Mouse (Mus musculus) hindbrain, embryonic 11.5 days (tissue): ENCODE results near the gene Myo10. TPM values are rescaled to one million over a fixed set of nuclear protein-coding genes. Genes with fewer than 3 reads are reported as not detected.

Experiments used
- ATAC-seq: fragments of 200-750 bp; cut with Nextera tagmentation; 2 replicates; pipeline ENCODE4 v1.8.0; 2017; ENCODE audit warnings: mild to moderate bottlenecking, moderate TSS enrichment, moderate library complexity; ENCODE audit not compliant: low FRiP score
- DNase-seq: peaks from one replicate; pipeline ENCODE4 v3.0.0-alpha.2; 2015; ENCODE audit warnings: low spot score
- H3K27ac ChIP-seq: fragments of 300-500 bp; sonication (generic); 2 replicates; pipeline ENCODE4 v1.5.1; 2014; ENCODE audit warnings: mild to moderate bottlenecking, low read depth, low read length
- H3K27me3 ChIP-seq: fragments of 300-500 bp; sonication (generic); 2 replicates; pipeline ENCODE4 v1.6.1; 2014; ENCODE audit warnings: mild to moderate bottlenecking, low read length, moderate library complexity, mixed read lengths; ENCODE audit not compliant: control insufficient read depth, insufficient read depth
- H3K36me3 ChIP-seq: fragments of 300-500 bp; sonication (generic); 2 replicates; pipeline ENCODE4 v1.6.1; 2014; ENCODE audit warnings: mild to moderate bottlenecking, low read length, moderate library complexity, mixed read lengths; ENCODE audit not compliant: control insufficient read depth, insufficient read depth
- H3K4me1 ChIP-seq: fragments of 300-500 bp; sonication (generic); replicated peaks from 2 replicates; pipeline ENCODE4 v1.6.1; 2014; ENCODE audit warnings: low read length, mixed read lengths; ENCODE audit not compliant: control insufficient read depth, insufficient read depth
- H3K4me2 ChIP-seq: fragments of 300-500 bp; sonication (generic); replicated peaks from 2 replicates; pipeline ENCODE4 v1.6.1; 2014; ENCODE audit warnings: mild to moderate bottlenecking, low read depth, low read length
- H3K4me3 ChIP-seq: fragments of 300-500 bp; sonication (generic); 2 replicates; pipeline ENCODE4 v1.5.1; 2014; ENCODE audit warnings: low read depth, low read length
- H3K9ac ChIP-seq: fragments of 300-500 bp; sonication (generic); 2 replicates; pipeline ENCODE4 v1.6.1; 2014; ENCODE audit warnings: low read depth, low read length
- H3K9me3 ChIP-seq: fragments of 300-500 bp; sonication (generic); 2 replicates; pipeline ENCODE4 v1.6.1; 2016; ENCODE audit warnings: low read length; ENCODE audit not compliant: control insufficient read depth
- WGBS: fragments of 180-500 bp; shearing (Covaris S2); extraction: QIAGEN DNeasy Blood & Tissue Kit; methylation state at CpG from one replicate; pipeline ENCODE4 v1.1.7; 2014; 5-methylcytosine and 5-hydroxymethylcytosine counted together
- polyA plus RNA-seq: library from polyadenylated mRNA; unstranded; fragments of >200 nt; fragmentation: Nextera tagmentation; extraction: Ambion mirVana; gene quantifications from 2 replicates; pipeline ENCODE4 v1.2.1, GENCODE M21; 2014

Gene Myo10
- polyA plus RNA-seq, 1 experiment from 2014 or later: 45.2 TPM

DNA sequence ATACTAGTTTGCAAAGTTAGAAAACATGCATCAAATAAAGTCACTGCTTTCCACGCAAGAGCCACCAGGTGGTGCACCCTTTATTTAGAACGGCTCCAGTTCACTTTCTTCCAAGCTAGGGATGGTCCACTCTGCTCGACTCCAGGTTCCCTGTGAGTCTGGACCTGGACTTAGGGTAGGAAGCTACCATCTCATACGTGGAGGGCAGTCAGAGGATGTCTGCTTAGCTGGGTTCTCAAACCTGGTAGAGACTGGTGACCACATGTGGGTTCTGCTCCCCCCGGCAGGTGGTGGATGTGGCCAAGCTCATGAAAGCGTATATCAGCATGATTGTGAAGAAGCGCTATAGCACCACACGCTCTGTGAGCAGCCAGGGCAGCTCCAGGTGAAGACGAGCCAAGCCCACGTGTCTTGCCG lies 189.5 kb downstream of the Myo10 start:
- WGBS: 92% methylated on average over 11 of the region's 11 CpGs
- DNase-seq (no peak), ATAC-seq (no peak)

DNA sequence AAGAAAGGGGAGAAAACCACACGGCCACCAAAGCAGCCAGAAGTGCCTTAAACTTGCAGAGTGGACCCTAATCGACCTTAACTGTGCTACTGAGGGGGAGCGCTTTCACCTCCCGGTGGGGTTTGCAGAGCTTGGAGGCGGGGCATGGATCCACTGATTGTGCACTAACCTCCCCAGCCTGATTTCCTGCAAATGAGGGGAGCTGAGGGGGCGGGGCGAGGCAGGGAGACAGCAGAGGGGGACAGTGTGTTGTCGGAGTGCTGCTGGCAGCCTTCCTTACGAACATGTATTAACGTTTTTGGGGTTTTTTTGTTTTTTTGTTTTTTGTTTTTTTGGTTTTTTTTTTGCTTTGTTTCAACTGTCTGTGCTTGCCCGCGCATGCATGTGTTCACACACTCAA lies 190.2 kb downstream of the Myo10 start:
- Histone ChIP-seq H3K36me3 (peaks cover 26% of the 10 kb centered on the region), H3K4me1 (no peaks in the 10 kb centered on the region), H3K9ac (no peak overlapping the region), H3K27ac (no peak overlapping the region), H3K4me2 (no peak overlapping the region), H3K4me3 (no peak overlapping the region), H3K9me3 (no peaks in the 10 kb centered on the region), H3K27me3 (no peaks in the 10 kb centered on the region)
- ATAC-seq (no peak), DNase-seq (no peak)
- 87% methylated on average over 12 of the region's 12 CpGs for WGBS

More for the DNA sequence above, 189.5 kb downstream of the Myo10 start:
- Histone ChIP-seq H3K27me3 (no peaks in the 10 kb centered on the region), H3K36me3 (peaks cover 29% of the 10 kb centered on the region), H3K27ac (no peak overlapping the region), H3K4me1 (no peaks in the 10 kb centered on the region), H3K9me3 (no peaks in the 10 kb centered on the region), H3K9ac (no peak overlapping the region), H3K4me2 (no peak overlapping the region), H3K4me3 (no peak overlapping the region)

DNA sequence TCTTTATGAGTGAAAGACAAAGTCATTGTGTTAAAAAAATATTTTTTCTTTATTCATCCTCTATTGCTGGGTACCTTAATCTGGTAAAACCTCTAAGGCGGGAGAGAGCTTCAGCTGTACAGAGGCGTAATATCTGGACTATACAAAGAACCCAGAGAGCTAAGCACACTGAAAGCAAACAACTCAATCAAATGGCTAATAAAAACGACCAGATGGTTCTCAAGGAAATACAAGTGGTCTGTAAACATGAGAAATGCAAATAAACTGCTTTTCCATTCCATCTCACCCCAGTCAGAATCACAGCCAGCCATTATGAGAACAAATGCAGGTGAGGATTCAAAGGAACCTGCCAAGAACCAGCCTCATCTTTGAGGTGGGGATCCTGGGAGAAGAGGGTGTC lies 192.2 kb downstream of the Myo10 start:
- Histone ChIP-seq H3K36me3 (peaks cover 19% of the 10 kb centered on the region), H3K9me3 (no peaks in the 10 kb centered on the region), H3K9ac (no peak overlapping the region), H3K4me2 (no peak overlapping the region), H3K4me3 (no peak overlapping the region), H3K27ac (no peak overlapping the region), H3K4me1 (no peaks in the 10 kb centered on the region), H3K27me3 (no peaks in the 10 kb centered on the region)
- no peak for ATAC-seq
- DNase-seq: no peak
- WGBS: 92% methylated on average over 3 of the region's 3 CpGs

DNA sequence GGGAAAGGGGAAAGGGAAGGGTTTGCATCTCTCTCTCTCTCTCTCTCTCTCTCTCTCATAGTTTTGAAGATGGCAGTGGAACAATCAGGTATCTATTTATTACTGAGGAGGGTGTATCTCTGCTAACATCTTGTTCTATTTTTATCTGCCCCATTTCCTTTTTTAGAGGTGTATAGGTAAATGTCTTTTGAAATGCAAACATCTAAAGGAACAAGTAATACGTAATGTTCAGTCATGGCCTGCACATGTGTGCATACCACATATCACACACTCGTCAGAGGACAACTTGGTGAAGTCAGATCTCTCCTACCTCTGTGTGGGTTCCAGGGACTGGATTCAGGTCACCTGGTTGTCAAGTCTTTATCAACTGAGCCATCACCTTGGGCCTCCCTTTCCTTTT lies 194.9 kb downstream of the Myo10 start:
- Histone ChIP-seq H3K27me3 (no peaks in the 10 kb centered on the region), H3K4me1 (no peaks in the 10 kb centered on the region), H3K27ac (no peak overlapping the region), H3K4me3 (no peak overlapping the region), H3K9me3 (no peaks in the 10 kb centered on the region), H3K9ac (no peak overlapping the region), H3K4me2 (no peak overlapping the region), H3K36me3 (peaks cover 5% of the 10 kb centered on the region)
- DNase-seq (no peak), ATAC-seq (no peak)
- WGBS: 97% methylated on average over 2 of the region's 2 CpGs

DNA sequence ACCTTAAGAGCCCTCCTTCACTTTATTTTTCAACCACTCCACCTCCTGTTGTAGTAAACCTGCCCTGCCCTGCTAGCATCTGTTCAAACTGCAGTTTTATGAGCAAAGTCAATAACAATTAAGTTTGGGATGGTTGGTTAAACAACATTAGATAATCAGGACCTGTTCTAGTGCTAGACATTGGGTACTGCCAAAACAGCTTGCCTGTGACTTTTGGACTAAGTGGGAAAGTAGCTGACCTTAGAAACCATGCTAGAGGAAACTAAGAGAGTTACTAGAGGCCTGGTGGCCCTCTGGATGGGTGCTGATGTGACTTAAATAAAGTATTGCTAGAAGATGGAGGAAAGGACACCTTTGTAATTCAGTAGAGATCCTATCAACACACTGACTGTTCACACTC lies 199.7 kb downstream of the Myo10 start:
- ATAC-seq (no peak), DNase-seq (no peak)
- H3K4me1 ChIP-seq: no peaks in the 10 kb centered on the region
- no peak overlapping the region for H3K27ac ChIP-seq
- H3K4me3 ChIP-seq: no peak overlapping the region
- no peak overlapping the region for H3K4me2 ChIP-seq
- H3K27me3 ChIP-seq: no peaks in the 10 kb centered on the region
- no peaks in the 10 kb centered on the region for H3K9me3 ChIP-seq
- no peak overlapping the region for H3K9ac ChIP-seq
- H3K36me3 ChIP-seq: no peaks in the 10 kb centered on the region

DNA sequence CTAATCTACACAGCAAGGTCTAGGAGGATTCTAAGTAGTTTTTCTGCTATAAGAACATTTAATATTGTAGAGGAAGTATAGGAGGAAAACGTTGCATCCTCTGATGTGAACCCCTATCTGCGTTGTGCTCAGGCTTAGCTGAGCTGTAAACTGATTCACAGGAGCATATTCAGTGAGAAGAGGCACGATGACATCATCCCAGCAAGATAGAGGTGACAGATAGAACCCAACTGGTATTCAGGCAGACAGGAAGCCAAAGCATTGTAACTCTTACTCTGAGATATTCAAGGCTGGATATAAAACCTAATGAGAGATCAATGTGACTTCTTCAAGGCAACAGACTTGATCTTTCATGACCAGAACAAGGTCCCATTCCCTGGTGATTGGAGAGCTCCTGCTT lies 200.3 kb downstream of the Myo10 start:
- Histone ChIP-seq H3K9me3 (no peaks in the 10 kb centered on the region), H3K27me3 (no peaks in the 10 kb centered on the region), H3K4me1 (no peaks in the 10 kb centered on the region), H3K27ac (no peak overlapping the region), H3K4me2 (no peak overlapping the region), H3K36me3 (no peaks in the 10 kb centered on the region), H3K4me3 (no peak overlapping the region), H3K9ac (no peak overlapping the region)
- 64% methylated on average over 3 of the region's 3 CpGs for WGBS
- no peak for ATAC-seq
- DNase-seq: no peak

DNA sequence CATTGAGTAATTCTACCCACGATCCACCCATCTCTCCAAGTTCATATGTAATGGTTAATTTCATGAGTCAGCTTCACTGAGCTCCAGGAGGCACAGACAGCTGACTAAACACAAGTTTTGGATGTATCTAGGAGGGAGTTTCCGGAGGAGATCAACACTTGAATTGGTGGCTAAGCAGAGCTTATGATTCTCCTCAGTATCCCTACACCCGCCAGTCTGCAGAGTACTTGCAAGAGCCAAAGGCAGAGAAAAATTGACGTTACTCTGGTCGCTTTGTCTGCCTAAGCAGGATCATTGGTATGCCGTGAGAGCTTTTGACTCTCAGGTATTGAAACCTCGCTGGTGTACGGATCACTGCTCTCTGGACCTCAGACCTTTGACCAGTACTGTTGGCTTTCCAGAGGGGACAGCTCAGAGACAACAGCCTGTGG lies 204.2 kb downstream of the Myo10 start:
- H3K9ac ChIP-seq: no peak overlapping the region
- H3K36me3 ChIP-seq: no peaks in the 10 kb centered on the region
- WGBS: 88% methylated on average over 8 of the region's 8 CpGs
- H3K9me3 ChIP-seq: no peaks in the 10 kb centered on the region
- DNase-seq (no peak), ATAC-seq (no peak)
- no peak overlapping the region for H3K4me2 ChIP-seq
- no peak overlapping the region for H3K27ac ChIP-seq
- H3K27me3 ChIP-seq: no peaks in the 10 kb centered on the region
- no peak overlapping the region for H3K4me3 ChIP-seq
- H3K4me1 ChIP-seq: no peaks in the 10 kb centered on the region

DNA sequence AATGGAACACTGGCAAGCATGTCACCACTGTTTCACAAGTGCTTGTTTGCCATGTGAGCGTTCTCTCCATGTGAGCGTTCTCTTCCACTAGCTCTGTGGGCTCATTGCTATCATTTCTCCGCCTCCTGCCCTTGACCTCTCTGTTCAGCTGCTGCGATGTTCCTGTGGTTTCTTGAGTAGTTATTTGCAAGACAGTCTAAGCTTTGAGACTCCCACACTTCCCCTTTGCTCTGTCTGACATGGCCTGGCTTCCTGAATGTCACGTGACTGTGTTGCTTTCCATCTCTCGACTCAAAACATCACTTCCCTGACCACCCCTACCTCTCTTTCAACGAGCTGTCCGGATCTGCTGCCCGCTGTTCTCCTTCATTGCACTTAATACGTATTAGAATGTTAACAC lies 206.1 kb downstream of the Myo10 start:
- H3K9ac ChIP-seq: no peak overlapping the region

DNA sequence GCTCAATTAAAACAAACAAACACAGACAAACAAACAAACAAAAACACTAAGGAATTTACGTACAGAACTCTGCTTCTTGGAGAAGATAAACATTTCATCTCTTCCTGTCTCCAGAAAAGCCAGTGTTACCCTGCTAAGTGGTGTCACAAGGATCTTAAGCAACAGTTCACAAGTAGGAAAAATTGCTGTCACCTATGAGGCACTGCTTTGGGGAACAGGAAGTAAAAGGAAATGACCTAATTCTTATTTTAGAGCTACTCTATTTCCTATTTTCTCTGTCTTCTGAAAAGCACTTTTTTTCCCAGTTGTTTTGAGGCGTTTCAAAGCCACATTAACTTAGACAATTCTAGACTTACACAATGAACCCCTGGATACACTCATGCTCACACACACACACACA lies 208.1 kb downstream of the Myo10 start:
- Histone ChIP-seq H3K27me3 (no peaks in the 10 kb centered on the region), H3K36me3 (no peaks in the 10 kb centered on the region), H3K4me2 (no peak overlapping the region), H3K4me3 (no peak overlapping the region), H3K9me3 (no peaks in the 10 kb centered on the region), H3K9ac (no peak overlapping the region), H3K27ac (no peak overlapping the region), H3K4me1 (no peaks in the 10 kb centered on the region)
- ATAC-seq (no peak), DNase-seq (no peak)
- 74% methylated on average over 2 of the region's 2 CpGs for whole genome bisulfite sequencing

More for the DNA sequence above, 206.1 kb downstream of the Myo10 start:
- no peak for ATAC-seq
- WGBS: 88% methylated on average over 10 of the region's 10 CpGs
- no peak overlapping the region for H3K4me2 ChIP-seq
- DNase-seq: no peak
- no peak overlapping the region for H3K27ac ChIP-seq
- H3K4me3 ChIP-seq: no peak overlapping the region
- H3K36me3 ChIP-seq: no peaks in the 10 kb centered on the region
- no peaks in the 10 kb centered on the region for H3K27me3 ChIP-seq
- H3K4me1 ChIP-seq: no peaks in the 10 kb centered on the region
- H3K9me3 ChIP-seq: no peaks in the 10 kb centered on the region
